Mouse (Mus musculus): ENCODE measurements at regions not wholly inside any gene's neighbourhood (a gene's known extent, or its start where the extent isn't known, plus 50 kb on each side); places are given as distances from the start of the nearest gene placed in this dataset.
"Not testable (repeated sequence)": the region's sequence is repeated elsewhere in the genome, so short reads cannot be mapped to it uniquely, and the experiment has no call there.

DNA sequence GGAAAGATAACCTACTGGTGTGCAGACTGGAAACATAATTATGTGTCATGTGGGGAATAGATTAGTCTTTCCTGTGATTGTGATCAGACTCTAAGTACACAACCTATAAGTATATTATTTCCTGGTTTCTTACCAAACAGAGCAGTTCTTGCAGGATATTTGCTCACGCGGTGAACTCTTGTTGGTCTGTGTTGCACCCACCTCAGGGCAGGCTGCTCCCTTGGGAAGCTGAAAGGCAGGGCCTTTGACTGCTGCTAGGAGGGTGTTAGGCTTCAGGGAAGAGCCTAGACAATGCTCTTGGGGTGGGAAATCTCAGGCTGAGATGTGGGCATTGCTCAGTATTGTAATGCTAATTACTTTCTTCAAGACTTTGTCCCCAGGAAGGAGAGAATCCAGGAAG lies 247.5 kb downstream of the Samd9l start:
- not testable (repeated sequence) for TF ChIP-seq CTCF (IDR thresholded peaks at IDR 0.05; ENCODE audit: control insufficient read depth, insufficient read depth, insufficient replicate concordance, low read depth, low read length); POLR2A (IDR thresholded peaks at IDR 0.05; ENCODE audit: control insufficient read depth, low read depth, low read length)
